Mouse (Mus musculus) cerebellum, adult 2 months (tissue): ENCODE results near the gene Tmprss7.

Experiments used
- CTCF ChIP-seq: fragments of 200-500 bp; IDR thresholded peaks from 2 replicates; pipeline ENCODE4 v1.5.1; 2011; ENCODE audit warnings: low read depth, mild to moderate bottlenecking, control low read depth, low read length, moderate library complexity, borderline replicate concordance; ENCODE audit not compliant: insufficient read depth
- POLR2A ChIP-seq: fragments of 200-500 bp; IDR thresholded peaks from 2 replicates; pipeline ENCODE4 v1.6.1; 2011; ENCODE audit warnings: low read length, control low read depth, borderline replicate concordance; ENCODE audit not compliant: insufficient read depth

- peak; percentile 89 for TF ChIP-seq CTCF
- no peak for TF ChIP-seq POLR2A
Observed at GRCm38 (mm10) chr16:45684815-45685214, 8.6 kb downstream of the Tmprss7 start.
